In the genomic region with DNA sequence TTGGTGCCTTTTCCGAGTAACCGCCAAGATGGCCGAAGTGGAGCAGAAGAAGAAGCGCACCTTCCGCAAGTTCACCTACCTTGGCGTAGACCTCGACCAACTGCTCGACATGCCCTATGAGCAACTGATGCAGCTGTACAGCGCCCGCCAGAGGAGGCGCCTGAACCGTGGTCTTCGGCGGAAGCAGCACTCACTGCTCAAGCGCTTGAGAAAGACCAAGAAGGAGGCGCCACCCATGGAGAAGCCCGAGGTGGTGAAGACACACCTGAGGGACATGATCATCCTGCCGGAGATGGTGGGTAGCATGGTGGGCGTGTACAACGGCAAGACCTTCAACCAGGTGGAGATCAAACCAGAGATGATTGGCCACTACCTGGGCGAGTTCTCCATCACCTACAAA, we compare ENCODE assay signal across 19 mouse cellular contexts. TPM values are rescaled to one million over a fixed set of nuclear protein-coding genes. Genes with fewer than 3 reads are reported as not detected.
"Had no signal": no experiment of that assay in that cellular context is flagged by ENCODE, and none has a peak within 500 bp of the region (broad histone marks: within the 10 kb centered on the region; RNA-seq: fewer than 3 reads in every experiment).

No protein-coding gene starts in this region.

RNA-seq across cellular contexts. Expression of a gene that starts 2.5 kb away (rescaled TPM):
- total RNA-seq: megakaryocyte progenitor cell, adult 5-6 weeks; midbrain, postnatal 0 days; monocyte, adult 5-6 weeks; neutrophil, adult 5-6 weeks had no signal
- polyA plus RNA-seq: liver, postnatal 0 days; lung, adult 2 months; lung, embryonic 15.5 days; lung, postnatal 0 days; macrophage; midbrain, embryonic 11.5 days; midbrain, embryonic 13.5 days; midbrain, embryonic 15.5 days; midbrain, postnatal 0 days; neural tube, embryonic 12.5 days; neural tube, embryonic 14.5 days; spleen, adult 2 months; stomach, embryonic 15.5 days; stomach, postnatal 0 days; testis, adult 2 months; thymus, adult 2 months had no signal

RNA-seq across cellular contexts. Expression of a gene that starts 36.9 kb away (rescaled TPM):
- total RNA-seq: megakaryocyte progenitor cell, adult 5-6 weeks; midbrain, postnatal 0 days; monocyte, adult 5-6 weeks; neutrophil, adult 5-6 weeks had no signal
- polyA plus RNA-seq: liver, postnatal 0 days; lung, adult 2 months; lung, embryonic 15.5 days; lung, postnatal 0 days; macrophage; midbrain, embryonic 11.5 days; midbrain, embryonic 13.5 days; midbrain, embryonic 15.5 days; midbrain, postnatal 0 days; neural tube, embryonic 12.5 days; neural tube, embryonic 14.5 days; spleen, adult 2 months; stomach, embryonic 15.5 days; stomach, postnatal 0 days; testis, adult 2 months; thymus, adult 2 months had no signal

RNA-seq across cellular contexts. Expression of a gene that starts 56.2 kb away (rescaled TPM):
- total RNA-seq: megakaryocyte progenitor cell, adult 5-6 weeks; midbrain, postnatal 0 days; monocyte, adult 5-6 weeks had no signal
- polyA plus RNA-seq: liver, postnatal 0 days; lung, adult 2 months; lung, embryonic 15.5 days; lung, postnatal 0 days; macrophage; midbrain, embryonic 11.5 days; midbrain, embryonic 13.5 days; midbrain, embryonic 15.5 days; midbrain, postnatal 0 days; neural tube, embryonic 12.5 days; neural tube, embryonic 14.5 days; spleen, adult 2 months; stomach, embryonic 15.5 days; stomach, postnatal 0 days; testis, adult 2 months; thymus, adult 2 months had no signal
